Mouse (Mus musculus): ENCODE measurements around the gene Gxylt2. TPM values are rescaled to one million over a fixed set of nuclear protein-coding genes. Genes with fewer than 3 reads are reported as not detected.

The Gxylt2 gene
- 18.6 and 23.0 TPM in 2 replicates for polyA plus RNA-seq (2015; fragmentation: Nextera tagmentation; extraction: Ambion mirVana)

DNA sequence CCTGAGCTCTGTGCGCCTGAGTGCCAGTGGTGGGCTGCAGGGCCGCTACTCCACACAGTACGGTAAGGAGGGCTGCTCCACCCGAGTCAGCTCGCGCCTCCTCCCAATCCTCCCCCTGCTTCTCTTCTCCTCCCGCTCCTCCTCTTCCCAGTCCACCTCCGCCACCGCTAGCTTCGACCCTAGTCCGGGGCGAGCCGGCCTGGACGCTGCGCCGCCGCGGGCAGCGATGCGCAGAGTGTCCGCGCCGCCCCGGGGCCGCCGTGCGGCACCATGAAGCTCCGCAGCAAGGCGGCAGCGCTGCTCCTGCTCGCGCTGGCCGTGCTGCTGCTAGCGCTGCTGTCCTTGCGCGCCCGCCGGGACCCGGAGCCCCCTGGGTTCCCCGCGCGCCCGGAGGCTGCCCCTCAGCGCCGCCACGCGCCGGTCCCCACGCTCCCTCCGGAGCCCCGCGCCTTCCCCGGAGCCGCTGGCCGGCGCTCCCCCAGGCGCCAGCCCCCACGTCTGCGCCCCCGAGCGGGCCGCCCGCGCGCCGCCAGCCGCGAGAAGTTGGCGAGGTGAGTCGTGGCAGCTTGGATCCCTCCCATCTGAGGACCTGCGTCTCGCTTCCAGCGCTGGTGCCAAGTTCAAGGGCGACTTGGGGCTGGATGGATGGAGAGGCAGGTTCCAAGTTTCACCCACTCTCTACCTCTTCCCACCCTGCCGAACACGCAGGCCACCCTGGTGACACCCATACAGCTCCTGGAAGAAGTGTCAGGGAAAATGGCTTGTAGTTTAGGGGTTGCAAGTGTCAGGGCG is at the start of gene Gxylt2:
Gene Gxylt2 (plus strand): TSS at position 161 of the 792 bp plus-strand sequence.
- peak; percentile 89 for ATAC-seq (ENCODE audit: insufficient number of reproducible peaks, low FRiP score, low TSS enrichment, low read depth)
- Histone ChIP-seq H3K4me2 (peak within 1 kb of the TSS; percentile 77), H3K27ac (peak within 1 kb of the TSS; percentile 94), H3K9ac (peak within 1 kb of the TSS; percentile 86), H3K36me3 (no peaks in the 10 kb centered on the region), H3K9me3 (no peaks in the 10 kb centered on the region; the same call in 1 of the 2 replicates), H3K27me3 (no peaks in the 10 kb centered on the region), H3K4me3 (peak within 1 kb of the TSS; percentile 83), H3K4me1 (peaks cover 40% of the 10 kb centered on the region)
- under 1% methylated on average over 69 of the region's 77 CpGs for WGBS

DNA sequence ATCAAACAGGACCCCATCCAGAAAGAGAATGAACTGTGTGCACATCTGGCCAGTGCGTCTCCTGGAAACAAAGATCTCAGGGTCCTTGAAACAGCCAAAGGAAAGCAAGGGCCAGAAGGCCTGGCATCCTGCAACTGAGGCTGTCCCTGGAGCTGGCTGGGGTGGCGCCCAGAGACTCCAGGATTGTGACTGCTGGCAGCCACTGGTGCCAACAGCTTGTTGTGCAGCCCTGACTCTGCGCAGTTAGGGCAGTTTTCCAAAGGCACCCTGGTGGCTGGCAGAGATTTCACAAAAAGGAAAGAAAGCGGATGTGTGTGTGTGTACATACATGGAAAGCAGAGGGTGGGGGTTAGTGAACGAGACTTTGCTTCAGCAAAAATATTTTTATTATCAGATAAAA is 44.1 kb upstream of the Gxylt2 start:
- no peaks in the 10 kb centered on the region for H3K9me3 ChIP-seq
- no peak overlapping the region for H3K27ac ChIP-seq
- H3K9ac ChIP-seq, result no peak overlapping the region
- 73% methylated on average over 5 of the region's 5 CpGs for WGBS
- H3K4me2 ChIP-seq, result no peak overlapping the region
- no peaks in the 10 kb centered on the region for H3K4me1 ChIP-seq
- ATAC-seq (ENCODE audit: insufficient number of reproducible peaks, low FRiP score, low TSS enrichment, low read depth), result no peak
- H3K36me3 ChIP-seq, result peaks cover 20% of the 10 kb centered on the region
- H3K4me3 ChIP-seq, result no peak overlapping the region
- H3K27me3 ChIP-seq, result no peaks in the 10 kb centered on the region

DNA sequence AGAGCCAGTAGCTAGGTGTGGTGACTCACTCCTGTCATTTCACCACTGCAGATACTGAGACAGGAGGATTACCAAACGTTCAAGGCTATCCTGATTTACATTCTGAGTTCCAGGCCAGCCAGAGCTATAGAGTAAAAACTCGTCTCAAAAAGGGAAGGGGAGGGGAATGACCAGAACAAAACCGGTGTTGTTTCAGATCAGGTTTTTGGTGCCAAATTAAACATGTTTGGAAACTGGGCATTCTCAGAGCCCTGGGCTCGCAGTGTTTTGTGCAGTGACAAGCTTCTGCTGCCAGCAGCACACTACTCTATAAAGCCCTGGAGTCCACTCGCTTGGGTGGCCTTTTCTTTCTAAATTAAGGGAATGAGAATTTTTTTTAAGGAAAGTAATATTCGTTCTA is 42.3 kb upstream of the Gxylt2 start:
- no peaks in the 10 kb centered on the region for H3K27me3 ChIP-seq
- H3K4me2 ChIP-seq, result no peak overlapping the region
- no peaks in the 10 kb centered on the region for H3K4me1 ChIP-seq
- no peaks in the 10 kb centered on the region for H3K9me3 ChIP-seq
- 62% methylated on average over 6 of the region's 6 CpGs for WGBS
- H3K4me3 ChIP-seq, result no peak overlapping the region
- no peak for ATAC-seq (ENCODE audit: insufficient number of reproducible peaks, low FRiP score, low TSS enrichment, low read depth)
- H3K9ac ChIP-seq, result no peak overlapping the region
- no peak overlapping the region for H3K27ac ChIP-seq
- H3K36me3 ChIP-seq, result peaks cover 20% of the 10 kb centered on the region

DNA sequence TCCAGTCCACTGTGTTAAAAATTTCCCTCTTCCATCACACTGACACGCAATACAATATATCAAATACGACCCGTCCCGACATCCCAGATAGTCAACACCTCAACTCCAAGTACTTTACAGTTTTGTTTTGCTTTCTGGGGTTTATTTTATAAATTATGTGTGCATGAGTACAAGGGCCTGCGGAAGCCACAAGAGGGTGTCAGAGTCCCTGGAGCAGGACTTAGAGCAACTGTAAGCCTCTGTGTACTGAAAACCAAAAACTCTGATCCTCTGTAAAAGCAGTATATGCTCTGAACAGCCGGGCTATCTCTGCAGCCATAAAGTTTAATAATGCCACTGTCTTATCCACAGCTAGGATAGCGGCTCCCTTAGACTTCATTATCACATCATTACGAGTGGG is 36.9 kb upstream of the Gxylt2 start:
- H3K9me3 ChIP-seq, result no peaks in the 10 kb centered on the region
- H3K4me2 ChIP-seq, result no peak overlapping the region
- H3K4me3 ChIP-seq, result no peak overlapping the region
- peaks cover 11% of the 10 kb centered on the region for H3K4me1 ChIP-seq
- H3K27me3 ChIP-seq, result peaks cover 5% of the 10 kb centered on the region; the same call in 1 of the 2 replicates
- no peak overlapping the region for H3K27ac ChIP-seq
- H3K9ac ChIP-seq, result no peak overlapping the region
- WGBS, result 81% methylated on average over 8 of the region's 8 CpGs
- no peak for ATAC-seq (ENCODE audit: insufficient number of reproducible peaks, low FRiP score, low TSS enrichment, low read depth)
- peaks cover 14% of the 10 kb centered on the region for H3K36me3 ChIP-seq

GRCm38 (mm10) chr6:100668858-100669257 is 35.7 kb upstream of the Gxylt2 start:
- ATAC-seq (ENCODE audit: insufficient number of reproducible peaks, low FRiP score, low TSS enrichment, low read depth), result no peak
- WGBS, result 76% methylated on average over 2 of the region's 2 CpGs
- no peak overlapping the region for H3K4me2 ChIP-seq
- no peak overlapping the region for H3K27ac ChIP-seq
- peaks cover 9% of the 10 kb centered on the region for H3K36me3 ChIP-seq
- no peaks in the 10 kb centered on the region for H3K9me3 ChIP-seq
- no peak overlapping the region for H3K4me3 ChIP-seq
- peaks cover 8% of the 10 kb centered on the region; the same call in 1 of the 2 replicates for H3K27me3 ChIP-seq
- H3K4me1 ChIP-seq, result peaks cover 11% of the 10 kb centered on the region
- no peak overlapping the region for H3K9ac ChIP-seq

DNA sequence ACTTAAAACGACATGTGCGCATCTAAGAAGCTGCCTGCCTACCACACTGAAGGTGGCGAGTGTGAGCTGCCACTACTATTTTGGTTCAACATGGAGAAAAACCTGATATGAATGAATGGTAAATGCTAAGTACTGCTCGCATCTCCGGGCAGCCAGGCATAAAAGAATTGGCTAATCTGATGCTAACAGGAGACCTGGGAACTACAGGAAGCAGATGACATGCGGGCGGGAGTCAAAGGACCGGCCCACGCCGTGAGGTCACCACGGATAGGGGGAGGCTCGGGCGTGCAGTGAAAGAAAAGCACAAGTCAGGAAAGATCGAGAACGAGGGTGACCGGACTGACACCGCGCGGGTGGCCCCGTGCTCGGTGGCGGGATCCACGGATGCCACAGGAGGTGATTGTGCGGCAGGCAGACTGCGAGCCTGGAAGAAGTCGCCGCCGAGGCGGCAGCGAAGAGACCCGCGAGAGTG is 34.1 kb upstream of the Gxylt2 start:
- peak overlapping the region; percentile 92 for H3K4me2 ChIP-seq
- 1% methylated on average over 32 of the region's 32 CpGs for WGBS
- no peak for ATAC-seq (ENCODE audit: insufficient number of reproducible peaks, low FRiP score, low TSS enrichment, low read depth)
- H3K9ac ChIP-seq, result peak overlapping the region; percentile 60
- H3K36me3 ChIP-seq, result no peaks in the 10 kb centered on the region
- H3K4me3 ChIP-seq, result peak overlapping the region; percentile 93
- peaks cover 11% of the 10 kb centered on the region for H3K4me1 ChIP-seq
- H3K9me3 ChIP-seq, result no peaks in the 10 kb centered on the region
- peaks cover 8% of the 10 kb centered on the region; the same call in 1 of the 2 replicates for H3K27me3 ChIP-seq
- 0 out of 2 replicates have a peak overlapping the region, but pooled peaks have one; percentile 40 for H3K27ac ChIP-seq

DNA sequence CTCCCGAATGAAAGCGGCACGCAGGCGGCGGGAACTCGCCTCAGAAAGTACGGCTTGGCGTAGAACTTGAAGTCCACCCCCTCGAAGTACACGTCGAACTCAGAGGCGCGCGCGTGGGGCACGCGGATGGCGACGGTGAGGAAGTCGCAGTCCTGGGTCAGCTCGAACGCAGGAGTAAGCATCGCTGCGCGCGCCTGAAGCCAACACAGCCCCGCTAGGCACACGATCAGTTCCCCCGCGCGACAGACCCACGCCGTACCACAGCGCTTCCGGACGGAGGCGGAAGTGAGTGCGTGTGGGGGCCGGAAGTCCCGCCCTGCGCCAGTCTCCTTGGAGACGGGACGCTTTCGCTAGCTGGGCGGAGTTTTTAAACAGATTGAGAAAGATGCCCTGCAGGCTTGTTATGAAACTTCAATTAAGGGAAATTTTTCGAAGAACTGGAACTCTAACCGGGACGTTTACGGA is 33.6 kb upstream of the Gxylt2 start, which contains the start of gene Shq1:
Gene Shq1 (minus strand): TSS at position 278 of the 465 bp plus-strand sequence.
- under 1% methylated on average over 49 of the region's 49 CpGs for WGBS
- peak; percentile 87 for ATAC-seq (ENCODE audit: insufficient number of reproducible peaks, low FRiP score, low TSS enrichment, low read depth)

DNA sequence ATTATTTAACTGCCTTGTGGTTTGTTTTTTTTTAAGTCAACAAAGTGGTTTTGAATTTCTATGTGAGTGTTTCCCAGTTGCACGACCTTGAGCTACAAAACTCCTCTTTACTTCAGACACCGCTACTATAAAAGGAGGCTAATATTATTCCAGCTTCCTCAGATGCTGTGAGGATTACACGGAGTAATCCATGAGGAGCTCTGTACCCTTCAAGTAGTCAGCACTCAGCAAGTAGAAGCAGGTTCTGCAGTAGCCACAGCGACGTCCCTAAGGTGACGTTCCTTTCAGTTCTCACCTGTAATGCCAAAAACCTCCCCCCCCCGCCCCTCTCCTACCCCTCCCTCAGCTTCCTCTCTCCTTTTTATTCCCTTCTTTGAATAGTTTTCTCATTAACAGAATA is 33.1 kb upstream of the Gxylt2 start:
- Histone ChIP-seq H3K27me3 (peaks cover 8% of the 10 kb centered on the region; the same call in 1 of the 2 replicates), H3K4me3 (peak overlapping the region; percentile 93), H3K27ac (no peak overlapping the region), H3K36me3 (no peaks in the 10 kb centered on the region), H3K9me3 (no peaks in the 10 kb centered on the region), H3K4me2 (peak overlapping the region; percentile 92), H3K9ac (no peak overlapping the region), H3K4me1 (peaks cover 11% of the 10 kb centered on the region)
- no peak for ATAC-seq (ENCODE audit: insufficient number of reproducible peaks, low FRiP score, low TSS enrichment, low read depth)
- WGBS, result 4% methylated on average over 7 of the region's 7 CpGs

More for the DNA sequence above, 33.6 kb upstream of the Gxylt2 start, which contains the start of gene Shq1:
- H3K4me1 ChIP-seq, result peaks cover 11% of the 10 kb centered on the region
- H3K4me3 ChIP-seq, result peak within 1 kb of the TSS; percentile 93
- H3K4me2 ChIP-seq, result peak within 1 kb of the TSS; percentile 92
- 0 out of 2 replicates have a peak within 1 kb of the TSS, but pooled peaks have one; percentile 40 for H3K27ac ChIP-seq
- no peaks in the 10 kb centered on the region for H3K36me3 ChIP-seq
- peak within 1 kb of the TSS; percentile 60 for H3K9ac ChIP-seq
- H3K9me3 ChIP-seq, result no peaks in the 10 kb centered on the region
- H3K27me3 ChIP-seq, result peaks cover 8% of the 10 kb centered on the region; the same call in 1 of the 2 replicates

DNA sequence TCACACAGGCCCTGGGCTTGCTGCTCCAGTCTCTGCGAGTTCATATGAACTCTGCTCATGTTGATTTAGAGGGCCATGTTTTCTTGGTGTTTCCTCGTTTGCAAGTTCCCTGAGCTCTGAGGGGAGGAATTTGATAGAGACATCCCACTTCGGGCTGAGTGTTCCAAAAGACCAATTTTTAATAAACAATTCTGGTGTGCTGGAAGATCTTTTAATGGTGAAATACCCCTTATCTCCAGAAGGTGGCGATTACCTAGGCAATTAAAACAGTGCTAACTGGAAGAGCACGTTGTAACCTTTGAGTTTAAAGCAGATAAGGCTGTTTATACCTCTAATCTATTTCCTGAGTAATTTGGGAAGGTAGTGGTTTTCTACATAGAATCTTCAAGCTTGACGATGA is 29.6 kb upstream of the Gxylt2 start:
- WGBS, result 20% methylated on average over 6 of the region's 6 CpGs
- Histone ChIP-seq H3K9ac (no peak overlapping the region), H3K27me3 (peaks cover 8% of the 10 kb centered on the region; the same call in 1 of the 2 replicates), H3K9me3 (no peaks in the 10 kb centered on the region), H3K4me3 (no peak overlapping the region), H3K36me3 (no peaks in the 10 kb centered on the region), H3K4me2 (no peak overlapping the region), H3K27ac (no peak overlapping the region), H3K4me1 (peaks cover 11% of the 10 kb centered on the region)
- ATAC-seq (ENCODE audit: insufficient number of reproducible peaks, low FRiP score, low TSS enrichment, low read depth), result no peak

GRCm38 (mm10) chr6:100676461-100676860 is 28.1 kb upstream of the Gxylt2 start:
- Histone ChIP-seq H3K36me3 (no peaks in the 10 kb centered on the region), H3K4me1 (0 out of 2 replicates have a peak, but pooled peaks cover 1% of the 10 kb centered on the region), H3K27me3 (peaks cover 8% of the 10 kb centered on the region; the same call in 1 of the 2 replicates), H3K9ac (no peak overlapping the region), H3K4me3 (no peak overlapping the region), H3K9me3 (no peaks in the 10 kb centered on the region), H3K27ac (no peak overlapping the region), H3K4me2 (no peak overlapping the region)
- 89% methylated on average over 6 of the region's 7 CpGs for WGBS
- no peak for ATAC-seq (ENCODE audit: insufficient number of reproducible peaks, low FRiP score, low TSS enrichment, low read depth)

DNA sequence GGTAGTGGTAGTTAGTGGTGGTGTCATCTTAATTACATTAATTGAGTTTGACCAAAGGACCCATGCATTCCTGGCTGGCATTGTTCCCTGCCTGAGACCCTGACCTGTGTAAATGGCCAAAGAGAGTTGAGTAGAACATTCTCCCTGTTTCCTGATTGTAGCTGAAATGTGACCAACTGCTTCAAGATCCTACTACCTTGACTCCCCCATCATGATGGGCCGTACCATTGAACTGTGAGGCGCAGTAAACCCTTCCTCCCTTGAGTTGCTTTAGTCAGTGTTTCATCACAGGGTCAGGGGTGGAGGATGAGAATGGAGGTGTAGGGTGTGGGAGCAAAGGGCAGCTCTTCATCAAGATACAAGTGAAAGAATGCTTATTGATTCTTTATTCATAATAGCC is 25.9 kb upstream of the Gxylt2 start:
- no peak for ATAC-seq (ENCODE audit: insufficient number of reproducible peaks, low FRiP score, low TSS enrichment, low read depth)
- H3K4me3 ChIP-seq, result no peak overlapping the region
- 95% methylated on average over 2 of the region's 2 CpGs for whole genome bisulfite sequencing
- no peak overlapping the region for H3K4me2 ChIP-seq
- no peaks in the 10 kb centered on the region for H3K36me3 ChIP-seq
- no peaks in the 10 kb centered on the region for H3K9me3 ChIP-seq
- no peaks in the 10 kb centered on the region for H3K4me1 ChIP-seq
- no peak overlapping the region for H3K9ac ChIP-seq
- no peak overlapping the region for H3K27ac ChIP-seq
- H3K27me3 ChIP-seq, result no peaks in the 10 kb centered on the region

GRCm38 (mm10) chr6:100686341-100686740 is 18.2 kb upstream of the Gxylt2 start:
- Histone ChIP-seq H3K4me2 (no peak overlapping the region), H3K4me3 (no peak overlapping the region), H3K9ac (no peak overlapping the region), H3K9me3 (no peaks in the 10 kb centered on the region), H3K27ac (no peak overlapping the region), H3K27me3 (no peaks in the 10 kb centered on the region), H3K36me3 (no peaks in the 10 kb centered on the region), H3K4me1 (no peaks in the 10 kb centered on the region)
- no peak for ATAC-seq (ENCODE audit: insufficient number of reproducible peaks, low FRiP score, low TSS enrichment, low read depth)
- 81% methylated on average over 2 of the region's 2 CpGs for WGBS

All from limb, embryonic 15.5 days (tissue).